Mouse (Mus musculus) inflammation-experienced regulatory T-cells, adult 6 months (primary cell): ENCODE measurements around the gene Srsf10. TPM values are rescaled to one million over a fixed set of nuclear protein-coding genes. Genes with fewer than 3 reads are reported as not detected.
A peak's percentile ranks its signal among the peaks of the same experiment; 100 is the strongest.

ENCODE experiments used
- ATAC-seq: one replicate; pipeline ENCODE4 v1.8.0; 2017
- polyA plus RNA-seq, 3 experiments: library from polyadenylated mRNA; unstranded; fragments of 100-300 nt; shearing (Covaris generic); gene quantifications; one replicate each; pipeline ENCODE4 v1.2.1; 2017

Gene Srsf10
- polyA plus RNA-seq, 3 experiments from 2014 or later: 184 to 209 (median 207) TPM

DNA sequence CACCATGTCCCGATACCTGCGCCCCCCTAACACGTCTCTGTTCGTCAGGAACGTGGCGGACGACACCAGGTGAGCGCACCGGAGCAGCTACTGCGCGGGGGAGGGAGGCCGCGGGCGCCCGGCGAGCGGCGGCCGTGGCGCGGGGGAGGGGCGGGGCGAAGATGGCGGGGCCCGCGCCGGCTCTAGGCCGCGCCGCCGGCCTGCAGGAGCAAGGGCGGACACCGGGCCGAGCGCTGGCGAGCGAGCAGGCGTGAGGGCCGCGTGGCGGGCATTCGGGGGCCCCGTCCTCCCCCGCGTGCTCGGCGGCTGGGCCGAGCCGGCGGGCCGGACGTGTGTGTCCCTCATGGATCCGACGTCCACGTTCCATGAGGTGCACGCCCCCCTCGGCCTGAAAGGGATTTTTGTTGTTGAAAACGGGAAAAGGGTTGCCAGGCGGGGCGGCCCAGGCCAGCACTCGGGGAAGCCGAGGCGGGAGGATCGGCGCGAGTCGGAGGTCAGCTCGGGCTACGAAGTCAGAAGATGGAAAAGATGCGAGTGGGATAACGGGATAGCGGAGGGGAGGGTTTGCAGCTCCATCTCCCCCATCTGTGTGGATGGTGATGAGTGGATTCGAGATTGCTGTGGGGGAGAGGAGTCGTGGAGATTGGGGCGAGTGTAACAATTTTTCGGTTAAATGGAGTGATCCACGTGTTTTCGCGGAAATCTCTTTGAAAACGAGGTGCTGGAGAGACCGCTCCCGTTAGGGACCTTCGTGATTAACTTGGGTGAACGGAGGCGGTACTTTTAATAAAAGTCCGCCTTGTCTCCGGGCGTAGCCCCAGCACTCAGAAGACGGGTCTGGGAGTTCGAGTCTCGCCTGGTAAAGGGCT, 910 bp downstream of the Srsf10 start:
- peak; percentile 14 for ATAC-seq

DNA sequence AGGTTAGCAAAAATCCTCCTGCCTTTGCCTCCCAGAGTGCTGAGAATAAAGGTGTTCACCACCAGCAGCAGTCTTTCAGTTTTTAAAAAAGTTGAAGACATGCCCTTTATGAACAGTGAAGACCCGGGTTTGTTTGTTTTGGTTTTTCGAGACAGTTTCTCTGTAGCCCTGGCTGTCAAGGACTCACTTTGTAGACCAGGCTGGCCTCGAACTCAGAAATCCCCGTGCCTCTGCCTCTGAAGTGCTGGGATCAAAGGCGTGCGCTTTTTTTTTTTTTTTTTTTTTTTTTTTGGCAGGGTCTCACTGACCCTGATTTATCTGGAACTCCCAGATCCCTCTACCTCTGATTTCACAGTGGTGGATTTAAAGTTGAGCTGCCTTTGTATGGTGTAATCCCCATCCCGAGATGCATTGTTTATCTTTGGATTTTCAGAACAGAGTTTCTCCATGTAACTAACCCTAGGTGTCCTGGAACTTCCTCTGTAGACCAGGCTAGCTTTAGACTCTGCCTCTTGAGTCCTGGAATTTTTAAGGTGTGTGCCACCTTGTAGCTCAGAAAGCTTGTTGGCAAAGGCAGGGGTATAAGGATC, 2.1 kb downstream of the Srsf10 start:
- ATAC-seq: no peak

DNA sequence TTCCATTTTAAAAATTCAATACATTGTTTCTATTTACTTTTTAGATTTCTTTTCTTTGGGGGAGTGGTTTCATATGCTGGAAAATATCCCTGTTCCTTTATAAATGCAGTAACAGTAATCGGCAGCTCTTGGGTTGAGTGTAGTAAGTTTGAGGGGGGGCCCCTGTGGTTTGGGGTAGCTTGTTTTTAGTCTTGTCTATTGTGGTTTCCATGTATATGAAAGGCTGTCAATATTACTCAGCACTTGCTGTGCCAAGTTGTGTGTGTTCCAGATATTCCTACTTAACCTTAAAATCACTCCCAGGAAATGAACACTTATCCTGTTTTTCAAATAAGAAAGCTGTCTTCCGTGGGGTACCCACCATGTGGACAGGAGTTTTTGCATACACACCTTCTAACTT, 13.4 kb downstream of the Srsf10 start:
- no peak for ATAC-seq

DNA sequence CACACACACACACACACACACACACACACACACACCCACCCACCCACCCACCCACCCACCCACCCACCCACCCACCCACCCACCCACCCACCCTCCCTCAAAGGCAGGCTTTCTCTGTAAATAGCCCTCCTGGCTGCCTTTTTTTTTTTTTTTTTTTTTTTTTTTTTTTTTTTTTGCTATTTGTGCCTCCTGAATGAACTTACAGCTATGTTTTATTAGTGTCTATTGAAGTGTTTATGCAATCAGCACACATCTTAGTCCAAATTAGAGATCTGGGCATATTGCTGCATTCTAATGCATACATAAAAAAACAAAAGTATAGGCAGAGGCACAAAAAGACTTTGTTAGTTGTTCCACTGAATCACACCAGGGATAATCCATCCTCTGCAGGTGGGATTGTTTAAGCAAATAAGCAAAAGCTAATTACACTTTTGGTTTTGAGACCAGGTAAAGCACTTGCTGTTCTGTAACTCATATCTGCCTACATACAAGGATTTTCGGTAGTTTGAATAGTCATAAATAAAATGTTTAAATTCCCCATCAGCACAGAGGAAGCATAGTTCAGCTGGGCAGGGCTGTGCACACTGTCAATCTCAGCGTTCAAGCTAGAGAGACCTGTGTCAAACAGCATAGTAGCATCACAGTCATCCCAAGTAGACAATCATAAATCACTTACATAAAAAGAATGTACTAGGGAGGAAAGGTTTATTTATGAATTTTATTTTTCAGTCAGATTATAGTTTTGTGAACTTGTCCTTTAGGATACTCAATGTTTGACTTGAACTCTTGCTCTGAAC, 14.9 kb downstream of the Srsf10 start:
- ATAC-seq: no peak

DNA sequence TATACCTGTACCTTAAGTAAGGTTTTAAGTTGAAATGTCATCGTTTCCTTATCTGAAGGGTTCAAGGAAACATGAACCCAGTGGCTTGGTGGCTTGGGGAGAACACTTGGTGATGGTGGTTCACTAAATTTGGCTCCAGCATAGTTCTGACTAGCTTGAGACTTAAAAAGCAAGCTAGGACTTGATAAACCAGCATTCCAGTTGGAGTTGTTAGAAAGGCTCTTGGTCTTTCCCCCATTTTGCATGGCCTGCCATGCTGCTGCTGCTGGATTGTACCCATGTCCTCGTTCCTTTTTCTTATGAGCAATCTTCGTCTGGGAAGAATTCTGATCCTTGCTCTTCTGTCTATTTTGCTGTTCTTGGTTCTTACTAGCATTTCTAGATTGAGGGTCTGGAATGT, 16.5 kb downstream of the Srsf10 start:
- no peak for ATAC-seq

DNA sequence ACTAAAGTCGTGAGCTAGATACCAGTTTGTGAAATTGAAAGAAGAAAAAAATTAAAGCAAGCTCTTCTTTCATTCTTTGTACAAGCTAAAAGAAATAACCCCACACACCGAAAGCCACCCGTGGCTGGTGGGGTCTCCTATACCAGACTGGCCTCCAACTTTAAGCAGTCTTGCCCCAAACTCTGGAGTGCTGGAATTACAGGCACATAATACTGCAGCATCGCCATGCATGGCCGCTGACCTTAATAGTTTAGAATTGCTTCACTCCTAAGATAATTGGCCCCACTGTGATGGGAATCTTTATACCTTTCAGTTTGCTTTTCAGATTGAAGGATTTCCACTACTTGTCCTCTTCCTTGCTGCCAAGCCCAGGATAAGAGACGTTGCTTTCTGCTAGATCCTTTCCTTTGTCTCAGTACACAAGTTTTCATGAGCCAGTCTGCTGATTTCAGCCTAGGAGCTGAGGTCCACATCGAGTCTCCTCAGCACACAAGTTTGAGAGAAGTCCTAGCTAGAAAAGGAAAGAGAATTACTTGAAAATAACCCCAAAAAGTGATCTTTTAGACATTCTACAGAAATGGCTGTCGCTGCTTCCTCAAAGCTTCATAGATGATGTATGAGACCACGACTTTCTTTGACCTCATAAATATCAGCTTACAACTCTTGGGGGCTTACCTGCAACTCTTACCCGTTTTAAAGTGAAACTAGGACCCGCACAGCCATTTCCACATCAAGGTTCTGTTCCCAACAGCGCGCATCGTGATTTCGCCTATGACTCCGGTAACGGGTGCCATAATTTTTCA, 17.2 kb downstream of the Srsf10 start:
- ATAC-seq: no peak

DNA sequence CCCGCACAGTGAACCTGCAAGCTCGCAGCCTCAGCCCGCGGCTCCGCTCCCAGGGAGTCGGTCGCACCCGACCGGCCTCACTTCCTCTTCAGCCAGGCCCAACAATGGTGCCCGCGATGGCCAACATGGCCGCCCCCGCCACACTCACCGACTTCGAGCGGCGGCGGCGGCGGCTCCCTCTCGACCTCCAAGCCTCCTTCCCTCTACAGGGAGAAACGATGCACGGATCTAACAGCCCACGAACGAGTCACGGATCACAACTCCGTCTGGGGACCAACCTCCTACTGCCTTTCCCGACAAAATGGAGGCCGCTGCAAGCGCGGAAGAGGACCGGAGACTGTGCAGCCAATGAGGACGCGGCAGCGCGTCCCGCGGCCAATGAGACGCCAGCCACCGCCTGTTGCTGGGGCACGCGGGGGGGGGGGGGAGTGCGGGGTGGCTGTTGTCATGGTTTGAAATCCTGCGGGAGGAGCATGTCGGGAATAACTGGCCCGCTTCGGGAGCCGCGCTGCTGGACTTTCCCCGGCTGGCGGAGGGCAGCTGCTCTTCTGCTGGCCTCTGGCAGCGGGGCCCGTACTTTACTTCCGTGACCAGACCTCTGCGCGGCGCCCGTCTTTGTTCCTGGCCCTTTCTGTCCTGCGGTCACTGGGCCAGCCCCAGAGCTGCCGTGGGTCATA, 18.1 kb downstream of the Srsf10 start, which contains the start of gene Pnrc2:
TSS of gene Pnrc2 (minus strand) at position 325 of the 677 bp plus-strand sequence.
- ATAC-seq: peak; percentile 63

DNA sequence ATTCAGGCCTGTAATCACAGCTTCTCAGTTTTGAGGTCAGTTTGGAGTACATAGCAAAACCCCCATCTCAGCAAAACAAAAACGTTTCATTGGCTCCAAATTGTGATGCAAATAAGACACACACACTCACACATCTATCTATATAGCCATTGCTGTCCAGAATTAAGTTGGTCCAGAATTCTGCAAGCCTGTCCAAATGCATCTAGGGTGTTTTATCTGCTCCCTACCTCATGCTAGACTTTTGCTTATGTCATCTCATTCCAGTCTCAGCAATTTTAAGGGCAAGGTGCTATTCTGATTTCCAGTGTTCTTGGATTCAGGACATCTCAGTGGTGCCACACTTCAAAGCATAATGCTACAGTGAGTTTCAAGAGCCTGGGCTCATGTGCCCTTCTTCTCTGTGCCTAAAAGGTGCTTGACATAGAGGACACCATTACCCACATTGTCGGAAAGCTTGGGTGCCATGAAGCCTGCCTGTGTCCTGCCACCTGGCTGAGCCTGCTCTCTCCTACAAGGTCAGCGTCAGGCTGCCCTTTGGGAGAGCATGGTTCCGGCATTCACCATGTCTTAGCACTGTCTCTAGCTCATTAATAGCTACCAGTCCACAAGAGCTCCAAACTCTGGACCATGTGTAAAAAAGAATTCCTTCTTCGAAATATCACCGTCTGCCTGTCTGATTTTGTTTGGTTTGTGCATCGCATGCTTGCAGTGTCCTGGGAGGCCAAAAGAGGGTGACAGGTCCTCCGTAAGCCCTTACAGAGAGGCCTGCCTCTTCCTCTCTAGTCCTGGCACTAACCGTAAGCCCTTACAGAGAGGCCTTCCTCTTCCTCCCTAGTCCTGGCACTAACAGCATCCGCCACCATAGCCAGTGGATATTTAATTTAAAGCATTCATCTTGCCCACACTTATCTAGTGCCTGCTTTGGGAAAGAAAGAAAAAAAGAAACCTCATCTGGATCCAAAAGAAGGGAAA, 19.3 kb downstream of the Srsf10 start:
- no peak for ATAC-seq

DNA sequence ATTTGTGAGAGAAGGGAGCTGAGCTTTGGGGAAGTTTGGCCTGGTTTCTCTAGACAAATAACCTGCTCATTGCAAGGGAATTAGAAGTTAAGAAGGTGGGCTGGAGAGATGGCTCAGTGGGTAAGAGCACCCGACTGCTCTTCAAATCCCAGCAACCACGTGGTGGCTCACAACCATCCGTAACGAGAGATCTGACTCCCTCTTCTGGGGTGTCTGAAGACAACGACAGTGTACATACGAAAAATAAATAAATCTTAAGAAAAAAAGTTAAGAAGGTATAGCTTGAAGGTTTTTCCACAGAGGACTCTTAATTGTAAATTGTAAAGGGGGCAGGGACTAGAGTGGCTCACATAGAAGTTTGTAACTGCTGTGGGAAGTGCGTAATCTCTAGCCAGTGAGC, 20.0 kb downstream of the Srsf10 start:
- no peak for ATAC-seq

DNA sequence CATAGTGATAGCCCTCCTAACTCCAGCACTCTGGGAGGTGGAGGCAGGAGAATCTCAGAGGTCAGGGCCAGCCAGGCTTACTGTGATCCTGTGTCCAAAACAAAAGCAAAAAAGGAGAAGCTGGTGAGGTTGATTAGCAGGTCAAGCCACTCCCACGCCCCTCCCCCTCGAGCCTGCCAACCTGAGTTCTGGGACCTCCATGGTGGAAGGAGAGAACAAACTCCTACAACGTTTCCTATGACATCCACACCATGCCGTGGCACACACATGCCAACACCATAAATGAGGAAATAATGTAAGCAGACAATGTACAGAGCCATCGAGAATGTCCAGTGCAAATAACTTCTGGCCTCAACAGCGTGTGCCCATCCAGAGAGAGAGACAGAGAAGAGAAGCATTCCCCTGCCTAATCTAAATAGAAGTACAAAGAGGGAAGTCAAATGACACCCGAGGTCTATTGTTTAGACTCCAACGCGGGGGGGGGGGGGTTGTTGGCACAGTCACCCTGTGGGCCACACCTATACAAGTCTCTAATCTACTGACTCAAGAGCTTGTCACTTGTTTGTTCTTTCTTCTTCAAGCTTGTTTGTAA, 20.5 kb downstream of the Srsf10 start:
- no peak for ATAC-seq

DNA sequence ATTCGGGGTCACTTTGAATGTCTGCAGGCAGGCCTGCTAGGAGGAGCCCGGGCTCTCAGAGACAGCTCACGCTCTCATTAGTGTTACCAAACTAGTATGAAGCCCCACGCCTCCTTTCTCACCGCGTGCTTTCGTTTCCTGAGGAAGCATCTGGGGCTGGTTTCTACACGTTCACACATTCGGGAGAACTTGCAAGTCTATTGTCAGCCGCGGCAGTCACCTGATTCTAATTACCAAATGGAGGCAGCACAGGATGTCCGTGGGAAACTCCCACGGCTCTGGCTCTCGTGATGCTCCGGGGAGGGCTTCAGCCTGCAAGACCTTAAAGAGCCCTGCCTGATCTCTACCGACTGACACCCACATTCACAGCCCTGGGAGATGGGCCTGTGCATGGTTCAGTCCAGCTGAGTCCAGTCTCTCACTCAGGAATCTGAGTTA, 21.1 kb downstream of the Srsf10 start:
- peak; percentile 84 for ATAC-seq

DNA sequence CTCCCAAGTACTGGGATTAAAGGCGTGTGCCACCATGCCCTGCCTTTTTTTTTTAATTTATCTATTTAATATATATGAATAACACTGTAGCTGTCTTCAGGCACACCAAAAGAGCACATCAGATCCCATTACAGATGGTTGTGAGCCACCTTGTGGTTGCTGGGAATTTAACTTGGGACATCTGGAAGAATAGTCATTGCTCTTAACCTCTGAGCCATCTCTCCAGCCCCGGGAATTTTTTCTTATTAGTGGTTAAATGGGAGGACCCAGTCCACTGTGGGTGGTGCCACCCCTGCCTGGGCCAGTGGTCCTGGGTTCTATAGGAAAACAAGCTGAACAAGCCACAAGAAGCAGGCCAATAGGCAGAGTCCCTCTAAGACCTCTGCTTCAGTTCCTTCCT, 22.2 kb downstream of the Srsf10 start:
- ATAC-seq: no peak

DNA sequence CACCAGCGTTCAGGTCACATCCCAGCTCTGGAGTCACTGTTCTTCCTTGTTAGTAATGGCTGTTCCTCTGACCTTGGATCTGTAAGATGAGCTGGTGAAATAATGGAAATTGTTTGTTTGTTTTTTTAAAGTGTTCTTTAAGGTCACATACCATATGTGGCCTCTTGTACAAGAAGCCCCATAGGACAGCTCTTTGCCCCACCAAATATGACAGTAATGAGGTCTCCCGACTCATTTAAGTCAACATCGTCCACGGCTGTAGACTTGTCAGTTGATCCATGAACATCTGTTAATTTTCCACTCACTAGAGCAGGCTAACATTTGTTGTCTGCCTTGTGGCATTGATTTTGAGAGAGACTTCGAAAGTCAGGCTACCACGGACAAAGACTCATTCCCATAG, 23.5 kb downstream of the Srsf10 start:
- ATAC-seq: no peak

DNA sequence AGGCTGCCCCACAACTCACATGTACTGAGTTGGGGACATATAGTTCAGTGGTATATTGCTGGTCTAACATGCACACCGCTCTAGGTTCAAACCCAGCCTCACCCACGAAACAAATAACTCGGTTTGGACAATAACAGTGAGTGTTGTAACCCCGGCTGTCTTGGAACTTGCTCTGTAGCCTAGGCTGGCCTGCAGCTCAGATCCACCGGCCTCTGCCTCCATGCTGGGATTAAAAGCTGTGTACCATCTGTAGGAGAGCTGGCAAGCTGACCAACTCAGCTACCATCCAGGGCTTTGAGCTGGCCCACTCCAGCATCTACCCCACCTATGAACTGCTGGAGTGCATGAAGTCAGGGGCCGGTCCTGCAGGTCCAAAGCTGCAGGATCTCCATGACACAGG, 24.5 kb downstream of the Srsf10 start:
- no peak for ATAC-seq

DNA sequence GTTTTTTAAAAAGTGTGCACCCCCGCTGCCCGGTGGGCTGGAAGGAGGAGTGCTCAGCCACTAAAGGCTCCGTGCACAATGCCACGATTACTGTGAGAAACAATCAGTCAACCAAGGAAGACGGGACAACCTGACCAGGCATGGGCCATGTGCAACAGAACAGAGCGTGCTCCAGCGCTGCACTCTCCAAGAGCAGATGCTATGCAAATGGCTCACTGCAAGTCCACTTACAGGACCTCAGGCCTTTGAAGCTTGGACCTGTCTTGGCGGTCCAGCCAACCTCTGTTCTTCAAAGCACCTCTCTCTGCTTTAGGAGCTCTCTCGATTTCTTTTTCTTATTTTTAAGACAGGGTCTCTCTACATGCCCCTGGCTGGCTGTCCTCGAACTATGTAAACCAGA, 25.0 kb downstream of the Srsf10 start:
- ATAC-seq: no peak

DNA sequence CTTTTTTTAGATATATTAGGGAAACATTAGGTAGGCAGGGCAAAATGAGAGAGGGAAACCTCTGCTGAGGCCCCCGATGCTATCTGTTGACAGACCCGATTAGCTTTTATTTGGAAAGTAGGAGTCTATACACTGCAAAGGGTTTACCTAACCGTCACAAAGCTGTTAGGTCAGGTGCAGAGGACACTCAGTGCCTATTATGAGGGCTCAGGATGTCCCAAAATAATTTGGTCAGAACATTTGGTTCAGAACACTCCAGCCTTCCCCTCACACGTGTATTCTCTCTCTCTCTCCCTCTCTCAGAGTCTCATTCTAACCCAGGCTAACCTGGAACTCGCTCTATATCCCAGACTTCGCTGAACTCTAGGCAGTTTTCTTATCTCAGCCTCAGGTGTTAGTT, 26.5 kb downstream of the Srsf10 start:
- no peak for ATAC-seq

DNA sequence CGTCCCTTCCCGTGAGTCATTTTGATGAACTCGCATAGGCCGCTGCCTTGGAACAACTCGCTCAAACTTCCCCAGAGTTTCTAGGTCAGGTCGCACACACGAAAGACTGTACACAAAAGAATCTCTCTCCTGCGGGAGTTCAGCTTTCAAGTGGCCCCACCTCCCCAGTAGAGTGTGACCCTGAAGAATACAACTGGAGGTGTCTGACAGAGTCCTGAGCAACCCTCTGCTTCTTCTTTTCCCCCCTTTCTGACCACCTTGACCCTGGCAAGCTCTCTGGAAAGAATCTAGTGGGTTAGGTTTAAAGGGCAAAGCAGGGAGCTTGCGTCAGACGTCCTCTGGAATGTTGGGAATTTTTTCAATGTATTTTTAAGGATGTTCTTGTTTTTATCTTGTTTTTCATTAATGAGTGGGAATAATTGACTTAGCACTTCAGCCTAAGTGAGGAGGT, 27.9 kb downstream of the Srsf10 start:
- ATAC-seq: no peak

DNA sequence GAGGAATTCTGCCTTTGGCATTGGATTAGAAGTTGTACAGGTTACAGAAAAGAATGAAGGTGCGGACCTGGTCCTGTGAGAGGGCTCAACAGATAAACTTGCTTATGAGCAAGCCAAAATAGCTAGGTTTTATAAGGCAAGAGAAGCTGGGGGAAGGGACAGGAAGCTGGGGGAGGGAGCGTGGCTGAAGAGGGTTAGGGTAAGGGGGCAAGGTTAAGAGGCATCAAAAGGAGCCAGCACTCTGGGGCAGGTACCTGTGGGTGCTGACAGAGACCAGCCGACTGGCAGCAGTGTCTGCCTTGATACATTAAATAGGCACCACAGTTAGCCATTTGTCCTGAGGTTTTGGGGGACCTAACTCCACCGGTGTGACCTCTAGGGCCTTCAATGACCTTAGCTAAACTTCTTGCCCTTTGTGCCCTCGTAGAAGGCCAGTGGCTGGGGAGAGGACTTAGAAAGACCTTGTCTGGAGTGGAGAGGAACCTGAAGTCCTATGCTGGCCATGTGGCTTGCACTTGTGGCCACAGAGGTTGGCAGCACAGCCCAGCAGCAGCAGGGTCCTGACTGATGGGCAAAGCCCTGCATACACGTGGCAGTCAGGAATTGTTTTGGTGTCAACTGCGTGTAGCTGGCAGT, 28.5 kb downstream of the Srsf10 start:
- peak; percentile 32 for ATAC-seq

DNA sequence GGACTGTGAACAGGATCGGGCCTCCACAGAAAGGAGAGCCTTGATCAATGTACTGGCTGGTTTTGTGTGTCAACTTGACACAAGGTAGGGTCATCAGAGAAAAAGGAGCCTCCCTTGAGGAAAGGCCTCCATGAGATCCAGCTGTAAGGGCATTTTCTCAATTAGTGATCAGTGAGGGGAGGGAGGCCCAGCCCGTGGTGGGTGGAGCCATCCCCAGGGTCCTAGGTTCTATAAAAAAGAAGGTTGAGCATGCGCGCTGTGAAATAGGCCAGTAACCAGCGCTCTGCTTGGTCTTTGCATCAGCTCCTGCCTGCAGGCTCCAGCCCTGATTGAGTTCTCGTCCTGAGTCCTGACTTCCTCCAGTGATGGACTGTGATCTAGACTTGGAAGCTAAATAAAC, 29.0 kb downstream of the Srsf10 start:
- ATAC-seq: no peak

DNA sequence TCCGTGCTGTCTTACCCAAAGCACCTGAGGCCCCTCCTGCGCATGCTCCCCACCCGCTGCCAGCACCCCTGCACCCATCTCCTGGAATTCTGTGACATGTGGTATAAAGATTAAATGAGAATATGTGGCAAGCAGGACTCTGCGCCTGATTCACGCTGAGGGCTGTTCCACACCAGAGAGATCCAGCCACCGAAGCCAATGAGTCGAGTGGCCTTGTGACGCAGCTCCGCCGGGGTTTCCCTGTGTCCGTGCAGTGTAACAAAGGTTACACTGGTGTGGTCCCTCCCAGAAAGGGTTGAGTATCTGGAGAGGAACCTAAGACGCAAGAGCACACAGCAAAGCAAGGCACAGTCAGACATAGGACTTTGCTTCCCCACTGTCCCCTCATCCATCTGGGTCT, 30.1 kb downstream of the Srsf10 start:
- ATAC-seq: no peak
